Mouse (Mus musculus): Measurements from ENCODE around the gene Lpcat4. TPM values are rescaled to one million over a fixed set of nuclear protein-coding genes. Genes with fewer than 3 reads are reported as not detected.

The Lpcat4 gene
- polyA plus RNA-seq, 1 experiment from 2014 or later = 39.7 TPM

GRCm38 (mm10) chr2:112266242-112266592 is 26.9 kb downstream of the Lpcat4 start, which contains the start of gene Gm21985:
TSS of gene Gm21985 (plus strand) at chr2:112266314.
- no peaks in the 10 kb centered on the region for H3K9me3 ChIP-seq (replicated peaks; ENCODE audit: control insufficient read depth, low read length)
- peak within 1 kb of the TSS; percentile 86 for H3K27ac ChIP-seq (ENCODE audit: low read length)
- no peaks in the 10 kb centered on the region for H3K36me3 ChIP-seq (ENCODE audit: control insufficient read depth, insufficient read depth, low read length)
- peak; percentile 42; the same call in 1 of the 2 replicates for ATAC-seq (ENCODE audit: insufficient read depth, low FRiP score)
- H3K4me2 ChIP-seq (ENCODE audit: low read depth, low read length) = peak within 1 kb of the TSS; percentile 89
- no peaks in the 10 kb centered on the region for H3K27me3 ChIP-seq (ENCODE audit: control insufficient read depth, insufficient read depth, low read length)
- peak within 1 kb of the TSS; percentile 84 for H3K9ac ChIP-seq (ENCODE audit: low read length)
- peaks cover 27% of the 10 kb centered on the region for H3K4me1 ChIP-seq (ENCODE audit: control insufficient read depth, insufficient read depth, low read length)
- H3K4me3 ChIP-seq (replicated peaks; ENCODE audit: low read length) = peak within 1 kb of the TSS; percentile 72
- 2% methylated on average over 11 of the region's 11 CpGs for WGBS

- H3K9me3 ChIP-seq (replicated peaks; ENCODE audit: control insufficient read depth, low read length) = no peaks in the 10 kb centered on the region
- peak overlapping the region; percentile 72 for H3K4me3 ChIP-seq (replicated peaks; ENCODE audit: low read length)
- H3K36me3 ChIP-seq (ENCODE audit: control insufficient read depth, insufficient read depth, low read length) = no peaks in the 10 kb centered on the region
- 24% methylated on average over 10 of the region's 10 CpGs for WGBS
- peaks cover 27% of the 10 kb centered on the region for H3K4me1 ChIP-seq (ENCODE audit: control insufficient read depth, insufficient read depth, low read length)
- no peaks in the 10 kb centered on the region for H3K27me3 ChIP-seq (ENCODE audit: control insufficient read depth, insufficient read depth, low read length)
- peak overlapping the region; percentile 84 for H3K9ac ChIP-seq (ENCODE audit: low read length)
- peak overlapping the region; percentile 34; the same call in 1 of the 2 replicates for H3K27ac ChIP-seq (ENCODE audit: low read length)
- H3K4me2 ChIP-seq (ENCODE audit: low read depth, low read length) = peak overlapping the region; percentile 89
- ATAC-seq (ENCODE audit: insufficient read depth, low FRiP score) = no peak
These were observed 27.5 kb downstream of the Lpcat4 start for GRCm38 (mm10) chr2:112266780-112267179.

GRCm38 (mm10) chr2:112267547-112268269 is 28.4 kb downstream of the Lpcat4 start:
- H3K9me3 ChIP-seq (replicated peaks; ENCODE audit: control insufficient read depth, low read length) = no peaks in the 10 kb centered on the region
- ATAC-seq (ENCODE audit: insufficient read depth, low FRiP score) = no peak
- no peaks in the 10 kb centered on the region for H3K36me3 ChIP-seq (ENCODE audit: control insufficient read depth, insufficient read depth, low read length)
- WGBS = 71% methylated on average over 8 of the region's 8 CpGs
- H3K9ac ChIP-seq (ENCODE audit: low read length) = no peak overlapping the region
- peaks cover 25% of the 10 kb centered on the region for H3K4me1 ChIP-seq (ENCODE audit: control insufficient read depth, insufficient read depth, low read length)
- H3K4me3 ChIP-seq (replicated peaks; ENCODE audit: low read length) = peak overlapping the region; percentile 72
- H3K27ac ChIP-seq (ENCODE audit: low read length) = no peak overlapping the region
- H3K4me2 ChIP-seq (ENCODE audit: low read depth, low read length) = peak overlapping the region; percentile 89
- no peaks in the 10 kb centered on the region for H3K27me3 ChIP-seq (ENCODE audit: control insufficient read depth, insufficient read depth, low read length)

GRCm38 (mm10) chr2:112270011-112270410 is 30.7 kb downstream of the Lpcat4 start:
- no peak for ATAC-seq (ENCODE audit: insufficient read depth, low FRiP score)
- no peak overlapping the region for H3K27ac ChIP-seq (ENCODE audit: low read length)
- no peaks in the 10 kb centered on the region for H3K36me3 ChIP-seq (ENCODE audit: control insufficient read depth, insufficient read depth, low read length)
- peaks cover 17% of the 10 kb centered on the region for H3K4me1 ChIP-seq (ENCODE audit: control insufficient read depth, insufficient read depth, low read length)
- H3K27me3 ChIP-seq (ENCODE audit: control insufficient read depth, insufficient read depth, low read length) = no peaks in the 10 kb centered on the region
- H3K4me2 ChIP-seq (ENCODE audit: low read depth, low read length) = no peak overlapping the region
- WGBS = 80% methylated on average over 2 of the region's 2 CpGs
- no peak overlapping the region for H3K4me3 ChIP-seq (replicated peaks; ENCODE audit: low read length)
- no peaks in the 10 kb centered on the region for H3K9me3 ChIP-seq (replicated peaks; ENCODE audit: control insufficient read depth, low read length)
- H3K9ac ChIP-seq (ENCODE audit: low read length) = no peak overlapping the region

GRCm38 (mm10) chr2:112272909-112273308 is 33.6 kb downstream of the Lpcat4 start:
- Histone ChIP-seq H3K4me1 (ENCODE audit: control insufficient read depth, insufficient read depth, low read length) (peaks cover under 1% of the 10 kb centered on the region; the same call in 1 of the 2 replicates), H3K36me3 (ENCODE audit: control insufficient read depth, insufficient read depth, low read length) (no peaks in the 10 kb centered on the region), H3K4me2 (ENCODE audit: low read depth, low read length) (no peak overlapping the region), H3K4me3 (replicated peaks; ENCODE audit: low read length) (no peak overlapping the region), H3K9ac (ENCODE audit: low read length) (no peak overlapping the region), H3K27ac (ENCODE audit: low read length) (no peak overlapping the region), H3K9me3 (replicated peaks; ENCODE audit: control insufficient read depth, low read length) (no peaks in the 10 kb centered on the region), H3K27me3 (ENCODE audit: control insufficient read depth, insufficient read depth, low read length) (no peaks in the 10 kb centered on the region)
- WGBS = 84% methylated on average over 2 of the region's 2 CpGs
- no peak for ATAC-seq (ENCODE audit: insufficient read depth, low FRiP score)

- no peak overlapping the region for H3K4me3 ChIP-seq (replicated peaks; ENCODE audit: low read length)
- H3K27me3 ChIP-seq (ENCODE audit: control insufficient read depth, insufficient read depth, low read length) = no peaks in the 10 kb centered on the region
- H3K36me3 ChIP-seq (ENCODE audit: control insufficient read depth, insufficient read depth, low read length) = no peaks in the 10 kb centered on the region
- H3K27ac ChIP-seq (ENCODE audit: low read length) = no peak overlapping the region
- ATAC-seq (ENCODE audit: insufficient read depth, low FRiP score) = no peak
- no peak overlapping the region for H3K9ac ChIP-seq (ENCODE audit: low read length)
- no peak overlapping the region for H3K4me2 ChIP-seq (ENCODE audit: low read depth, low read length)
- H3K4me1 ChIP-seq (ENCODE audit: control insufficient read depth, insufficient read depth, low read length) = no peaks in the 10 kb centered on the region
- no peaks in the 10 kb centered on the region for H3K9me3 ChIP-seq (replicated peaks; ENCODE audit: control insufficient read depth, low read length)
- 79% methylated on average over 6 of the region's 6 CpGs for WGBS
These were observed 34.2 kb downstream of the Lpcat4 start for GRCm38 (mm10) chr2:112273474-112273873.

GRCm38 (mm10) chr2:112276870-112277269 is 37.6 kb downstream of the Lpcat4 start:
- Histone ChIP-seq H3K4me2 (ENCODE audit: low read depth, low read length) (no peak overlapping the region), H3K27ac (ENCODE audit: low read length) (no peak overlapping the region), H3K9ac (ENCODE audit: low read length) (no peak overlapping the region), H3K4me1 (ENCODE audit: control insufficient read depth, insufficient read depth, low read length) (0 out of 2 replicates have a peak, but pooled peaks cover 4% of the 10 kb centered on the region), H3K4me3 (replicated peaks; ENCODE audit: low read length) (no peak overlapping the region), H3K9me3 (replicated peaks; ENCODE audit: control insufficient read depth, low read length) (no peaks in the 10 kb centered on the region), H3K36me3 (ENCODE audit: control insufficient read depth, insufficient read depth, low read length) (no peaks in the 10 kb centered on the region), H3K27me3 (ENCODE audit: control insufficient read depth, insufficient read depth, low read length) (no peaks in the 10 kb centered on the region)
- WGBS = 82% methylated on average over 3 of the region's 3 CpGs
- peak; percentile 47; the same call in 1 of the 2 replicates for ATAC-seq (ENCODE audit: insufficient read depth, low FRiP score)

GRCm38 (mm10) chr2:112282846-112283245 is 43.6 kb downstream of the Lpcat4 start:
- ATAC-seq (ENCODE audit: insufficient read depth, low FRiP score) = no peak
- WGBS = 96% methylated on average over 1 of the region's 1 CpGs

GRCm38 (mm10) chr2:112284363-112285030 is 45.2 kb downstream of the Lpcat4 start:
- Histone ChIP-seq H3K4me3 (replicated peaks; ENCODE audit: low read length) (peak overlapping the region; percentile 68), H3K9ac (ENCODE audit: low read length) (peak overlapping the region; percentile 86), H3K9me3 (replicated peaks; ENCODE audit: control insufficient read depth, low read length) (no peaks in the 10 kb centered on the region), H3K27ac (ENCODE audit: low read length) (peak overlapping the region; percentile 80), H3K27me3 (ENCODE audit: control insufficient read depth, insufficient read depth, low read length) (no peaks in the 10 kb centered on the region), H3K36me3 (ENCODE audit: control insufficient read depth, insufficient read depth, low read length) (no peaks in the 10 kb centered on the region), H3K4me2 (ENCODE audit: low read depth, low read length) (peak overlapping the region; percentile 97), H3K4me1 (ENCODE audit: control insufficient read depth, insufficient read depth, low read length) (peaks cover 6% of the 10 kb centered on the region)
- under 1% methylated on average over 21 of the region's 21 CpGs for WGBS
- peak; percentile 97 for ATAC-seq (ENCODE audit: insufficient read depth, low FRiP score)

More at GRCm38 (mm10) chr2:112282846-112283245, 43.6 kb downstream of the Lpcat4 start:
- Histone ChIP-seq H3K4me3 (replicated peaks; ENCODE audit: low read length) (no peak overlapping the region), H3K4me1 (ENCODE audit: control insufficient read depth, insufficient read depth, low read length) (peaks cover 10% of the 10 kb centered on the region), H3K27me3 (ENCODE audit: control insufficient read depth, insufficient read depth, low read length) (no peaks in the 10 kb centered on the region), H3K9ac (ENCODE audit: low read length) (no peak overlapping the region), H3K4me2 (ENCODE audit: low read depth, low read length) (no peak overlapping the region), H3K36me3 (ENCODE audit: control insufficient read depth, insufficient read depth, low read length) (no peaks in the 10 kb centered on the region), H3K27ac (ENCODE audit: low read length) (no peak overlapping the region), H3K9me3 (replicated peaks; ENCODE audit: control insufficient read depth, low read length) (no peaks in the 10 kb centered on the region)

All from stomach, embryonic 16.5 days (tissue).